In the genomic region with DNA sequence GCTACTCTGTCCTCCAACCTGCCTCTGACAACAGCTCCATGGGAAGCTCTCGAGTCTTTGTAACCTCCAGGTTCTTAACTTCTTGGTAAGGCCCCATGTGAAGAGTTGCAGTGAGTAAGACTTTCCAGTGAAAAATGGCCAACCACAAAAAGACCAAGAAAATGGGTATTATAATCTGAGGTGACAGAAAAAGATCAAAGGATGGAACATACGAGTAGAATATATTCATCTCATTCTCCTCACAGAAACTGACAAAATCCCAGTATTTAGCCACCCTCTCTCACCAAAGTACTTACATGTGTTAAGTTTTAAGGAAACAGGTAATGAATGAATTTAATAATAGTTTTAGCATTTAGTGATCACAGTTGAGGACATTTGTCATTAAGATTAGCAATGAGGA, we compare ENCODE assay signal across 10 mouse cellular contexts.
"Had no signal": no experiment of that assay in that cellular context is flagged by ENCODE, and none has a peak within 500 bp of the region (broad histone marks: within the 10 kb centered on the region; RNA-seq: fewer than 3 reads in every experiment).

No protein-coding gene starts in this region.

- DNase-seq: kidney, postnatal 10 days; kidney, postnatal 36 days; liver; lung, adult 18-20 months; lung, postnatal 10 days; lung, postnatal 36 days; right cerebral cortex, postnatal 14 days; right cerebral cortex, postnatal 4 days; spleen, adult 18-20 months; thymus, postnatal 25 days had no signal
